Mouse (Mus musculus): ENCODE measurements at regions not wholly inside any gene's neighbourhood (a gene's known extent, or its start where the extent isn't known, plus 50 kb on each side); places are given as distances from the start of the nearest gene placed in this dataset.

DNA sequence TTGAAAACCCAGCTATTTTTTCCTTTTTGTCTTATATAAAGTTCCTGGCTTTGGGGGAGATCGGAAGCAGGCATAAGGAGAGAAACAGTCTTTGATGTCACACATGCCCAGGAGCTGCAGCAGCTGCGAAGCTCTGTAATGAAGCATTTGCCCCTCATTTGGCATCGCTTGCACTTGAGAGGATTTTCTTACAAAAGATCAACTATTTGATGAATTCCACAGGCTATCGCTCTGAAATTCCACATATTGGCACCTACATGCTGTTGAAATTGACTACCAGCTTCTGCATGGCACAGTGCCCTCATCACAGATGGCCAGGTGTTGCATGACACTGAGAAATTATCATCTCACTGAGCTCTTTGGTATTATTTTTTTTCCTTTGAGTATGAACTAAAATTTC is 220.1 kb upstream of the Robo1 start:
- TF ChIP-seq POLR2A (IDR thresholded peaks at IDR 0.05; ENCODE audit: low read depth, low read length) (no peak), CTCF (conservative IDR thresholded peaks at IDR 0.05; ENCODE audit: insufficient read depth, insufficient read length, low read depth, low read length) (no peak)
